Mouse (Mus musculus): ENCODE data around the gene Syndig1. TPM values are rescaled to one million over a fixed set of nuclear protein-coding genes. Genes with fewer than 3 reads are reported as not detected.

Syndig1 gene
- polyA plus RNA-seq, 1 experiment: not detected

DNA sequence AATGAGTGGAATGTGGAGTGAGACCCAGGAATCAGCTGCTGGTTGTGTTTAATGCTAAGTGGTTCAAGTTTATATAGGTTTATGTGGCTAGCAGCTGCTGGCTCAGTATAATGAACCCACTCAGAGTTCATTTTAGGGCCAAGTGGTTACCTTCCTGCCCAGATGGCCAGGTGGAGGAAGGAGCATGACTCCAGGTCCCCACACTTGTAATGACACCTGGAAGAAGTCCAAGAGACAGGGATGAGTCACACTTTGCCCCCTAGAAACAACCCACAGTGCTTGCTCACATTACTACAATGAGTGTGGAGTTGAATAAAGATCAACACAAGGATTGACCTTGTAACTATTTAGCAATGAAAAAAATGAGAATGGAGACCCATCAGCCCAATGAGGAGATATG is 98.0 kb downstream of the Syndig1 start:
- no peak for TF ChIP-seq GATA1 (IDR thresholded peaks at IDR 0.05; ENCODE audit: low read length)

DNA sequence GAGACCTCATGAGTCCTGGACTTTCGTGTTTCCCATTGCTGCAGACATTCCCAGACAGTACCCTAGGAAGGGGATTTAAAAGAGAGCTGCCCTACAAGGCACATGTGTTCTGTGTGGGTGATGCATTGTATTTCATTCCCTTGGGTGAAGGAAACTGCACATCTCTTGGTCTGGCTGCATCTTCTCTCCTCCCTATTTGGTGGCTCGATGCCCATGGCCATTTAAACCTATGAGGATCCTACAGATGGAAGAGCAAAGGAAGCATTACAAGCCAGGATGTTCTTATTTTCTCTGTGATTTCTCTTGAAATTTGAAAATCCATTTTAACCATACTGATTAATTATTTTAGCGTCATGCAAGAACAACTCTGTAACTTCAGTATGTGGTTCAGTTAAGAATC is 98.5 kb downstream of the Syndig1 start:
- TF ChIP-seq GATA1 (IDR thresholded peaks at IDR 0.05; ENCODE audit: low read length): no peak

- no peak for TF ChIP-seq GATA1 (IDR thresholded peaks at IDR 0.05; ENCODE audit: low read length)
Observed at GRCm38 (mm10) chr2:149929986-149930385, 101.0 kb downstream of the Syndig1 start.

DNA sequence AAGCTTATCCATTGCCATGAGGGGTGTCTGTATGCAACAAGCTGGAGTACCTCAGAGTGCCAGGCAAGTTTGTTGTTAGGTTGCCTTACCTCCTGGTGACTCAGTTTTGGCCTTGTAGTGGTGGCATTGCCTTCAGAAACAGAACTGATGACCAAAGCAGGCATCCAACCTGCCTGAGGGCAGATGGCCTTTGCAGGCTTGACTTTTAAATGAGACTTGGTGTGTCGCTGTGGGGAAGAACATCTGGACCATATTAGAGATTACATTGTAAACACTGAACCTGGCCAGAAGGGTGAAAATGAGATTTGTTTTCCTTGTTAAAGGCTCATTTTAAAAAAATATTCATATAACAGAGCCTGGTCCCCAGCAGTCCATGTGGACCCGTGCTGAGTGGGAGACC is 102.1 kb downstream of the Syndig1 start:
- TF ChIP-seq GATA1 (IDR thresholded peaks at IDR 0.05; ENCODE audit: low read length): no peak

GRCm38 (mm10) chr2:149932095-149932494 is 103.1 kb downstream of the Syndig1 start:
- no peak for TF ChIP-seq GATA1 (IDR thresholded peaks at IDR 0.05; ENCODE audit: low read length)

GRCm38 (mm10) chr2:149933247-149933898 is 104.4 kb downstream of the Syndig1 start:
- no peak for TF ChIP-seq GATA1 (IDR thresholded peaks at IDR 0.05; ENCODE audit: low read length)

DNA sequence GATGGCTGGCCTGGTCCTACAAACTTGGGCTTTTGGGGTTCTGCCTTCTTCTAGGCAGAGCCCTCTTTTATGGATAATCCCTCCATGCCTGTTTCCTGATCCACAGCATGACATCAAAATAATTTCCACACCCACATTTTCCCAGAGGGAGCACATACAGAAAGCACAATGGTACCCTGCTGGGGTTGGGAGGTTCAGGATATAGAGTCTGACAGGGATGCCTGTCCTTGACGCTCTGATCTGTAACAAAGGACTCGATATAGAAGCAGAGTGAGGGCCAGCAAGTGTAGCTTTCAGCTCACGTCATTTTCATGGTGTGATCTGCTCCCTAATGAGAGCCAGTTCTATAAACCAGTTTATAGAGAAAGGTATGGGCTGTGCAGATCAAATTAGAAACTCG is 105.1 kb downstream of the Syndig1 start:
- TF ChIP-seq GATA1 (IDR thresholded peaks at IDR 0.05; ENCODE audit: low read length): no peak

DNA sequence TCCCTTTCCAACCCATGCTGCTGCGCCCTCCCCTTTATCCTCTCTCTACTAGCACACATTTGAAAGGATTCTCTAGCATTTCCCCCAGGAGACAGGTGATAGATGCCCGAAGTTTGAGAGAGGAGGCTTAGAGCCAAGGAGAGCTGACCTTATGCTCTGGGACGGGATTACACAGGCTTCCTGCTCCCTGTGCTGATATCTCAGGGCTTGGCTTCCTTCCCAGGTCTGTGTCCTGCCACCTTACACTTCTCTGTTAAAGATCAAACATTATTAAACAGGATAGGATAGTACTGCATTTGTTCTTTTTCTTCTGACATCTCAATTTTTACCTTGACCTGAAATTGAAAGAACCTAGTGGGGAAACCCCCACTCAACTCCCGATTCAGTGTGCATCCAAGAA is 109.8 kb downstream of the Syndig1 start:
- no peak for TF ChIP-seq GATA1 (IDR thresholded peaks at IDR 0.05; ENCODE audit: low read length)

DNA sequence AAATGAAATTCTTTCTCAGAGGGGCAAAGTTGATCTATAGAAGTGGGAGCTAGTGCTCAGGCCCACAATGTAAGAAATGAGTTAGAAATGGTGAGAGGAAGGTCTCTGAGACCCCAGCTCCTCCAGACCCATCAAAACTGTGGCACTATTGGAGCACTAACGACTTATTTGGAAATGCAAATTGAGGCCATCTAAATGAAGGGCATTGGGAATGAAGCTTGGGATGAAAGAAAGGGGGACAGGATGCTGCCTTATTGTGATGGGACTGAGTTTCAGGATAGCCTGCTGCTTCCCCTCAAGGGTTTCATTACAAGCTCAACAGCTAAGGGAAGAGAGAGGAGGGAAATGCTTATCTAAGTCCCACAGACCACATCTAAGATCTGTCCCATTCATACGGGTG is 110.6 kb downstream of the Syndig1 start:
- TF ChIP-seq GATA1 (IDR thresholded peaks at IDR 0.05; ENCODE audit: low read length): no peak

GRCm38 (mm10) chr2:149950641-149951040 is 121.6 kb downstream of the Syndig1 start:
- no peak for TF ChIP-seq GATA1 (IDR thresholded peaks at IDR 0.05; ENCODE audit: low read length)

GRCm38 (mm10) chr2:149971014-149971413 is 142.0 kb downstream of the Syndig1 start:
- no peak for TF ChIP-seq GATA1 (IDR thresholded peaks at IDR 0.05; ENCODE audit: low read length)

- TF ChIP-seq GATA1 (IDR thresholded peaks at IDR 0.05; ENCODE audit: low read length): no peak
Observed at GRCm38 (mm10) chr2:149973583-149973982, 144.6 kb downstream of the Syndig1 start.

GRCm38 (mm10) chr2:149980419-149980818 is 151.4 kb downstream of the Syndig1 start:
- no peak for TF ChIP-seq GATA1 (IDR thresholded peaks at IDR 0.05; ENCODE audit: low read length)

- no peak for TF ChIP-seq GATA1 (IDR thresholded peaks at IDR 0.05; ENCODE audit: low read length)
Observed at GRCm38 (mm10) chr2:149982466-149982865, 153.5 kb downstream of the Syndig1 start.

DNA sequence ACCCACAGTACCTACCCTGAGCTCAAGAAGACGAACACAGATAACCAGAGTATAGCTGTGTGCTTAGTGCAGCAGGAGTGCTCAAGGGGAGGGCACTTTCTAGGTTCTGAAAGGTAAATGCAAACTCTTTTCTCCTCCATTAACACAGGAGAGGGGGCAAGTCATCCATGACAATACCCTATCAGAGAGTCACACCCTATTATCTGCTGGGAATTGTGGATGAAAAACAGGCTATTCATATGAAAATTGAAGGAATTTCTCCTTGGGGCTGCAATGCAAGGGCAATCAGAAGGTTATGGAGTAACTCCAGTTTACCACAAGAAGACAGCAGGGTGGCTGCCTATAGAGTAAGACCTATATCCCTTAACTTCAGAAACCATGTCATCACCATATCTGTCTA is 154.1 kb downstream of the Syndig1 start:
- TF ChIP-seq GATA1 (IDR thresholded peaks at IDR 0.05; ENCODE audit: low read length): no peak

GRCm38 (mm10) chr2:149987610-149988009 is 158.6 kb downstream of the Syndig1 start:
- no peak for TF ChIP-seq GATA1 (IDR thresholded peaks at IDR 0.05; ENCODE audit: low read length)

- TF ChIP-seq GATA1 (IDR thresholded peaks at IDR 0.05; ENCODE audit: low read length): no peak
Observed at GRCm38 (mm10) chr2:149991506-149991905, 162.5 kb downstream of the Syndig1 start.

GRCm38 (mm10) chr2:149992921-149993320 is 163.9 kb downstream of the Syndig1 start:
- TF ChIP-seq GATA1 (IDR thresholded peaks at IDR 0.05; ENCODE audit: low read length): no peak

All from G1E-ER4 (cell line).